Mouse (Mus musculus) WW6 (cell line): Measurements from ENCODE around the gene Supt20.
"Not testable (repeated sequence)": the region's sequence is repeated elsewhere in the genome, so short reads cannot be mapped to it uniquely, and the experiment has no call there.

Experiments
- DNase-seq: peaks from one replicate; pipeline ENCODE4 v3.0.0-alpha.2; 2013; ENCODE audit warnings: low read depth, low spot score

The Supt20 gene

GRCm38 (mm10) chr3:54704106-54704505 lies 11.5 kb downstream of the Supt20 start:
- DNase-seq: not testable (repeated sequence)

GRCm38 (mm10) chr3:54708972-54709371 lies 16.4 kb downstream of the Supt20 start:
- no peak for DNase-seq

GRCm38 (mm10) chr3:54714253-54714652 lies 21.6 kb downstream of the Supt20 start, which contains the start of gene Gm21958:
Gene Gm21958 (minus strand): TSS chr3:54714353.
- DNase-seq: no peak

- no peak for DNase-seq
Measured at GRCm38 (mm10) chr3:54715461-54715860, 22.9 kb downstream of the Supt20 start.

GRCm38 (mm10) chr3:54717348-54717747 lies 24.7 kb downstream of the Supt20 start:
- no peak for DNase-seq

- no peak for DNase-seq
Measured at GRCm38 (mm10) chr3:54718947-54719346, 26.3 kb downstream of the Supt20 start.

GRCm38 (mm10) chr3:54723741-54724500 lies 31.3 kb downstream of the Supt20 start:
- no peak for DNase-seq

- no peak for DNase-seq
Measured at GRCm38 (mm10) chr3:54725344-54725743, 32.7 kb downstream of the Supt20 start.

- DNase-seq: no peak
Measured at GRCm38 (mm10) chr3:54727588-54727987, 35.0 kb downstream of the Supt20 start.

- DNase-seq: no peak
Measured at GRCm38 (mm10) chr3:54728100-54728499, 35.5 kb downstream of the Supt20 start.

GRCm38 (mm10) chr3:54731626-54732150 lies 39.1 kb downstream of the Supt20 start:
- no peak for DNase-seq

GRCm38 (mm10) chr3:54732371-54732770 lies 39.8 kb downstream of the Supt20 start:
- DNase-seq: no peak

- peak; percentile 70 for DNase-seq
Measured at GRCm38 (mm10) chr3:54734411-54735246, 42.0 kb downstream of the Supt20 start.

GRCm38 (mm10) chr3:54735247-54736046 lies 42.8 kb downstream of the Supt20 start, which contains the start of the genes Exosc8 and Alg5:
Gene Exosc8 (minus strand): TSS chr3:54735393.
Gene Alg5 (plus strand): TSS chr3:54735539.
- DNase-seq: peak; percentile 26

- DNase-seq: no peak
Measured at GRCm38 (mm10) chr3:54736101-54736927, 43.7 kb downstream of the Supt20 start.

GRCm38 (mm10) chr3:54737317-54737716 lies 44.7 kb downstream of the Supt20 start:
- no peak for DNase-seq

- no peak for DNase-seq
Measured at GRCm38 (mm10) chr3:54741965-54742364, 49.4 kb downstream of the Supt20 start.

- no peak for DNase-seq
Measured at GRCm38 (mm10) chr3:54745799-54746198, 53.2 kb downstream of the Supt20 start.

- DNase-seq: no peak
Measured at GRCm38 (mm10) chr3:54753411-54753810, 60.8 kb downstream of the Supt20 start.
